Mouse (Mus musculus) liver, embryonic 12.5 days (tissue): ENCODE results near the gene Get4. TPM values are rescaled to one million over a fixed set of nuclear protein-coding genes. Genes with fewer than 3 reads are reported as not detected.
A peak's percentile ranks its signal among the peaks of the same experiment; 100 is the strongest.

ENCODE experiments used
- ATAC-seq: fragments of 200-750 bp; cut with Nextera tagmentation; 2 replicates; pipeline ENCODE4 v1.8.0; 2017; ENCODE audit warnings: moderate number of reproducible peaks, mild to moderate bottlenecking, moderate library complexity
- H3K27ac ChIP-seq: fragments of 300-500 bp; sonication (generic); 2 replicates; pipeline ENCODE4 v1.5.1; 2016; ENCODE audit warnings: mild to moderate bottlenecking
- H3K27me3 ChIP-seq: fragments of 300-500 bp; sonication (generic); replicated peaks from 2 replicates; pipeline ENCODE4 v1.6.1; 2016; ENCODE audit warnings: mild to moderate bottlenecking, moderate library complexity
- H3K36me3 ChIP-seq: fragments of 300-500 bp; sonication (generic); 2 replicates; pipeline ENCODE4 v1.6.1; 2016; ENCODE audit warnings: mild to moderate bottlenecking, moderate library complexity
- H3K4me1 ChIP-seq: fragments of 300-500 bp; sonication (generic); 2 replicates; pipeline ENCODE4 v1.6.1; 2016
- H3K4me2 ChIP-seq: fragments of 300-500 bp; sonication (generic); 2 replicates; pipeline ENCODE4 v1.6.1; 2016; ENCODE audit warnings: mild to moderate bottlenecking, moderate library complexity
- H3K4me3 ChIP-seq: fragments of 300-500 bp; sonication (generic); 2 replicates; pipeline ENCODE4 v1.5.1; 2016; ENCODE audit warnings: mild to moderate bottlenecking, moderate library complexity
- H3K9ac ChIP-seq: fragments of 300-500 bp; sonication (generic); 2 replicates; pipeline ENCODE4 v1.6.1; 2016; ENCODE audit warnings: mild to moderate bottlenecking, moderate library complexity
- H3K9me3 ChIP-seq: fragments of 300-500 bp; sonication (generic); replicated peaks from 2 replicates; pipeline ENCODE4 v1.6.1; 2016; ENCODE audit warnings: mild to moderate bottlenecking, moderate library complexity
- WGBS: fragments of 180-500 bp; shearing (Covaris S2); methylation state at CpG from one replicate; pipeline ENCODE4 v1.1.7; 2016; ENCODE audit not compliant: insufficient replicate concordance; 5-methylcytosine and 5-hydroxymethylcytosine counted together
- polyA plus RNA-seq: library from polyadenylated mRNA; unstranded; fragments of >200 nt; fragmentation: Nextera tagmentation; extraction: Ambion mirVana; gene quantifications from 2 replicates; pipeline ENCODE4 v1.2.1, GENCODE M21; 2016

The Get4 gene
- polyA plus RNA-seq, 1 experiment from 2014 or later: 165 TPM

- peaks cover 79% of the 10 kb centered on the region for H3K36me3 ChIP-seq
- H3K27ac ChIP-seq: peak overlapping the region; percentile 40; the same call in 1 of the 2 replicates
Measured at GRCm38 (mm10) chr5:139220006-139220515, 32.1 kb upstream of the Get4 start.

GRCm38 (mm10) chr5:139220610-139221009, 31.5 kb upstream of the Get4 start:
- ATAC-seq: no peak
- Histone ChIP-seq H3K27ac (0 out of 2 replicates have a peak overlapping the region, but pooled peaks have one; percentile 40), H3K4me1 (peaks cover 10% of the 10 kb centered on the region), H3K9ac (no peak overlapping the region), H3K4me3 (no peak overlapping the region), H3K36me3 (peaks cover 79% of the 10 kb centered on the region), H3K4me2 (no peak overlapping the region), H3K9me3 (no peaks in the 10 kb centered on the region), H3K27me3 (no peaks in the 10 kb centered on the region)
- WGBS: 73% methylated on average over 4 of the region's 4 CpGs

More at GRCm38 (mm10) chr5:139220006-139220515, 32.1 kb upstream of the Get4 start:
- Histone ChIP-seq H3K4me3 (no peak overlapping the region), H3K4me1 (peaks cover 10% of the 10 kb centered on the region), H3K9me3 (no peaks in the 10 kb centered on the region), H3K9ac (no peak overlapping the region), H3K4me2 (no peak overlapping the region), H3K27me3 (no peaks in the 10 kb centered on the region)
- no peak for ATAC-seq
- 87% methylated on average over 4 of the region's 4 CpGs for WGBS

GRCm38 (mm10) chr5:139223331-139223730, 28.8 kb upstream of the Get4 start:
- Histone ChIP-seq H3K4me3 (no peak overlapping the region), H3K27me3 (no peaks in the 10 kb centered on the region), H3K4me2 (no peak overlapping the region), H3K9me3 (no peaks in the 10 kb centered on the region), H3K27ac (no peak overlapping the region), H3K36me3 (peaks cover 87% of the 10 kb centered on the region), H3K4me1 (peaks cover 7% of the 10 kb centered on the region), H3K9ac (no peak overlapping the region)
- no peak for ATAC-seq
- 94% methylated on average over 10 of the region's 10 CpGs for WGBS

- Histone ChIP-seq H3K27me3 (no peaks in the 10 kb centered on the region), H3K4me1 (peaks cover 13% of the 10 kb centered on the region), H3K4me3 (no peak overlapping the region), H3K4me2 (no peak overlapping the region), H3K9ac (no peak overlapping the region), H3K36me3 (peaks cover 99% of the 10 kb centered on the region), H3K27ac (no peak overlapping the region), H3K9me3 (no peaks in the 10 kb centered on the region)
- no peak for ATAC-seq
- WGBS: 90% methylated on average over 4 of the region's 4 CpGs
Measured at GRCm38 (mm10) chr5:139227236-139227635, 24.9 kb upstream of the Get4 start.

- H3K36me3 ChIP-seq: peaks cover 99% of the 10 kb centered on the region
Measured at GRCm38 (mm10) chr5:139227645-139228044, 24.5 kb upstream of the Get4 start.

GRCm38 (mm10) chr5:139228318-139228717, 23.8 kb upstream of the Get4 start:
- no peak for ATAC-seq
- WGBS: 90% methylated on average over 3 of the region's 3 CpGs
- no peak overlapping the region for H3K4me2 ChIP-seq
- H3K4me3 ChIP-seq: no peak overlapping the region
- peaks cover 99% of the 10 kb centered on the region for H3K36me3 ChIP-seq
- H3K27me3 ChIP-seq: no peaks in the 10 kb centered on the region
- no peaks in the 10 kb centered on the region for H3K9me3 ChIP-seq
- peaks cover 16% of the 10 kb centered on the region for H3K4me1 ChIP-seq
- H3K27ac ChIP-seq: no peak overlapping the region
- no peak overlapping the region for H3K9ac ChIP-seq

More at GRCm38 (mm10) chr5:139227645-139228044, 24.5 kb upstream of the Get4 start:
- WGBS: 88% methylated on average over 2 of the region's 2 CpGs
- Histone ChIP-seq H3K4me1 (peaks cover 16% of the 10 kb centered on the region), H3K27me3 (no peaks in the 10 kb centered on the region), H3K9ac (no peak overlapping the region), H3K27ac (no peak overlapping the region), H3K4me2 (no peak overlapping the region), H3K4me3 (no peak overlapping the region), H3K9me3 (no peaks in the 10 kb centered on the region)
- ATAC-seq: no peak

- ATAC-seq: no peak
- H3K36me3 ChIP-seq: peaks cover 99% of the 10 kb centered on the region
- WGBS: 87% methylated on average over 3 of the region's 3 CpGs
Measured at GRCm38 (mm10) chr5:139229716-139230115, 22.4 kb upstream of the Get4 start.

GRCm38 (mm10) chr5:139232083-139232482, 20.0 kb upstream of the Get4 start:
- Histone ChIP-seq H3K27me3 (no peaks in the 10 kb centered on the region), H3K9me3 (no peaks in the 10 kb centered on the region), H3K9ac (no peak overlapping the region), H3K4me1 (peaks cover 16% of the 10 kb centered on the region), H3K36me3 (peaks cover 100% of the 10 kb centered on the region), H3K4me3 (no peak overlapping the region), H3K4me2 (no peak overlapping the region), H3K27ac (0 out of 2 replicates have a peak overlapping the region, but pooled peaks have one; percentile 34)
- peak; percentile 24; the same call in 1 of the 2 replicates for ATAC-seq
- 39% methylated on average over 3 of the region's 3 CpGs for WGBS

More at GRCm38 (mm10) chr5:139229716-139230115, 22.4 kb upstream of the Get4 start:
- Histone ChIP-seq H3K9ac (no peak overlapping the region), H3K9me3 (no peaks in the 10 kb centered on the region), H3K27me3 (no peaks in the 10 kb centered on the region), H3K4me2 (no peak overlapping the region), H3K27ac (no peak overlapping the region), H3K4me1 (peaks cover 16% of the 10 kb centered on the region), H3K4me3 (no peak overlapping the region)

GRCm38 (mm10) chr5:139234423-139234822, 17.7 kb upstream of the Get4 start:
- peaks cover 100% of the 10 kb centered on the region for H3K36me3 ChIP-seq
- H3K9ac ChIP-seq: no peak overlapping the region
- no peak overlapping the region for H3K27ac ChIP-seq
- H3K9me3 ChIP-seq: no peaks in the 10 kb centered on the region
- no peaks in the 10 kb centered on the region for H3K27me3 ChIP-seq
- WGBS: 80% methylated on average over 4 of the region's 4 CpGs
- ATAC-seq: no peak
- H3K4me3 ChIP-seq: no peak overlapping the region
- no peak overlapping the region for H3K4me2 ChIP-seq
- peaks cover 16% of the 10 kb centered on the region for H3K4me1 ChIP-seq

GRCm38 (mm10) chr5:139237436-139237835, 14.7 kb upstream of the Get4 start:
- 77% methylated on average over 4 of the region's 4 CpGs for WGBS
- H3K4me3 ChIP-seq: no peak overlapping the region
- H3K36me3 ChIP-seq: peaks cover 100% of the 10 kb centered on the region
- no peak overlapping the region for H3K4me2 ChIP-seq
- no peaks in the 10 kb centered on the region for H3K27me3 ChIP-seq
- H3K4me1 ChIP-seq: peaks cover 1% of the 10 kb centered on the region; the same call in 1 of the 2 replicates
- H3K9me3 ChIP-seq: no peaks in the 10 kb centered on the region
- no peak overlapping the region for H3K9ac ChIP-seq
- no peak for ATAC-seq
- no peak overlapping the region for H3K27ac ChIP-seq

GRCm38 (mm10) chr5:139241022-139241761, 10.9 kb upstream of the Get4 start:
- 90% methylated on average over 15 of the region's 15 CpGs for WGBS
- Histone ChIP-seq H3K36me3 (peaks cover 100% of the 10 kb centered on the region), H3K4me3 (no peak overlapping the region), H3K4me2 (no peak overlapping the region), H3K27me3 (no peaks in the 10 kb centered on the region), H3K4me1 (no peaks in the 10 kb centered on the region), H3K9me3 (no peaks in the 10 kb centered on the region), H3K9ac (no peak overlapping the region), H3K27ac (no peak overlapping the region)
- ATAC-seq: no peak

- H3K4me3 ChIP-seq: no peak overlapping the region
- ATAC-seq: no peak
- no peak overlapping the region for H3K27ac ChIP-seq
- no peak overlapping the region for H3K4me2 ChIP-seq
- no peaks in the 10 kb centered on the region for H3K27me3 ChIP-seq
- peaks cover 17% of the 10 kb centered on the region for H3K4me1 ChIP-seq
- H3K9ac ChIP-seq: no peak overlapping the region
- WGBS: 88% methylated on average over 1 of the region's 1 CpGs
- H3K9me3 ChIP-seq: no peaks in the 10 kb centered on the region
- peaks cover 100% of the 10 kb centered on the region for H3K36me3 ChIP-seq
Measured at GRCm38 (mm10) chr5:139243384-139243783, 8.7 kb upstream of the Get4 start.
